Mouse (Mus musculus) C2C12 (cell line): ENCODE measurements around the gene E2f2.

Experiments used
- CEBPB ChIP-seq: IDR thresholded peaks from one replicate; pipeline ENCODE4 v1.6.1; 2011; ENCODE audit warnings: low read depth, mild to moderate bottlenecking, control low read depth, moderate library complexity
- CTCF ChIP-seq: IDR thresholded peaks from one replicate; pipeline ENCODE4 v1.5.1; 2011; ENCODE audit not compliant: control insufficient read depth, insufficient read depth, insufficient read length
- FOSL1 ChIP-seq: IDR thresholded peaks from one replicate; pipeline ENCODE4 v1.8.0; 2011; ENCODE audit warnings: mild to moderate bottlenecking, low read length; ENCODE audit not compliant: poor library complexity, insufficient read depth, severe bottlenecking
- MAX ChIP-seq: IDR thresholded peaks from one replicate; pipeline ENCODE4 v1.6.1; 2011; ENCODE audit warnings: mild to moderate bottlenecking, control low read depth
- MYOD1 ChIP-seq: IDR thresholded peaks from one replicate; pipeline ENCODE4 v1.6.1; 2011; ENCODE audit warnings: low read depth; ENCODE audit not compliant: control insufficient read depth, insufficient read length
- MYOG ChIP-seq: IDR thresholded peaks from one replicate; pipeline ENCODE4 v1.6.1; 2011; ENCODE audit not compliant: control insufficient read depth, insufficient read length; ENCODE audit errors: extremely low read depth
- USF1 ChIP-seq: IDR thresholded peaks from one replicate; pipeline ENCODE4 v1.6.1; 2011; ENCODE audit warnings: low read depth, mild to moderate bottlenecking, control low read depth, moderate library complexity

DNA sequence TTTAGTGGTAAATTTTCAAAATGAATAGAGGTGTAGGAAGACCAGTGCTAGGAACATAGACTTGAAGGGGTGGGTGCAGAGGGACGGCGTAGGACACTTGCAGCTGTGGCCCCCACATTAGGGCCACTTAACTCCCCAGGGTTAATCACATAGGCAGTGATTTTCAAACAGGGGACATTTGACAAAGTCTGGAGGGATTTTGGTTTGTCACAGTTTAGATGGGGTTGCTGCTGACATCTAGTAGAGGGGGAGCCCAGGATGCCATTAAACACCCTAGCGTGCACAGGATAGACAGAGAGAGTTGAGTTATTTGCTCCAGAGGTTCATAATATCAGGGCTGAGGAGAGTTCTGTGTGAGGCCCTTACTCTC lies 48.4 kb upstream of the E2f2 start:
- no peak for TF ChIP-seq USF1
- TF ChIP-seq FOSL1: no peak
- TF ChIP-seq CEBPB: no peak
- TF ChIP-seq CTCF: no peak
- TF ChIP-seq MYOD1: no peak
- no peak for TF ChIP-seq MAX
- no peak for TF ChIP-seq MYOG
